In the genomic region with DNA sequence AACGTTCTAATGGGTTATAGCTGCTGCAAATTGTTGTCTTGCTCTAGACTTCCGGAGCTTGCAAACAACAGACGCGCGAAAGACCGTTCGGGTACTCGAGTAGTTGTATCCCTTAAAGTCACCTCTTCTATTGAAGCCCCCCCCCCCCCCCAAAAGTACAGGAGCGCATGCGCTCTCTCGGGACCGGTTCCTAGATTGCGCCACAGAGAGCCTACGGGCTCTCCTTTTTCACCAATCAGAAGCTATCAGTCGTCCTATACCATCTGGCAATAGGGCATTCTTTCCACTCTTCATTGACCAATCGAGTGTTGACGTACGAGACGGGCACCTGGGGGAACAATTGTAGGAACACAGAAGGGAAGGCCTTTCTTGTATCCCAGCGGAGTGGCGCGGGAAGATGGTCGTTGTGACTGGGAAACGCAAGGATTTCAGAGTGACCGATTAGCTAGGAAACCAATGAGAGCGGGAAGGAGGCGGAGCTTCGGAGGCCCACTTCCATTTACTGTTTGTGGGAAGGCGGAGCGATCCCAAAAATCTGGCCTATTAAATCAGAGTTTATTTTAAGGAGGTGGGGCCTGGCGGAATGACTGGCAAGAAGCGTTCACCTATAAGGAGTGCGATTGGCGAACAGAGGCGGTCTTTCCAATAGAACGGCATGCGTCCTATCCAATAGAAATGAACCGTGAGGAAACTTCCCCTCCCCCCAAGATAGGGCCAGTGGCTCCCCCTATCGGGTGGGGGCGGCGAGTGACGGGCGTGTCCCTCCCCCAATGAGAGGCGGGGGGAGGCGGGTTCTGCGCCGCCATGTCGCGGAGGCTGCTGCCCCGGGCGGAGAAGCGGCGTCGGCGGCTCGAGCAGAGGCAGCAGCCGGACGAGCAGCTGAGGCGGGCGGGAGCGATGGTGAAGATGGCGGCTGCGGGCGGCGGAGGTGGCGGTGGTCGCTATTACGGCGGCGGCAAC, we compare ENCODE assay signal across 8 mouse cellular contexts. TPM values are rescaled to one million over a fixed set of nuclear protein-coding genes. Genes with fewer than 3 reads are reported as not detected.
DNase-seq lines count a peak whose midpoint lies in the region; ATAC-seq lines count a peak whose summit lies in the region.

No protein-coding gene starts in this region.

- peak; percentile 98 to 100 for DNase-seq in adrenal gland, adult (ENCODE audit: inconsistent age in 2 of 2, low spot score in 1 of 2)
- DNase-seq in embryo, embryonic 10.5 days (ENCODE audit: low spot score): peak; percentile 100
- DNase-seq in gastrocnemius, postnatal 14 days: peak; percentile 97
- DNase-seq in left cerebral cortex, postnatal 14 days (ENCODE audit: low spot score in 2 of 2): peak; percentile 98 to 100
- DNase-seq in mesoderm, embryonic 11.5 days (ENCODE audit: low read depth, low spot score): peak; percentile 99
- DNase-seq in right cerebral cortex, postnatal 36 days (ENCODE audit: low spot score in 2 of 2): peak; percentile 98 to 99
- peak; percentile 99 for DNase-seq in yolk sac, embryonic 10.5 days (ENCODE audit: low spot score)

- intact Hi-C loops in gastrocnemius, postnatal 14 days (cut with DNase I; ENCODE audit: low total_unique reads): no loop called here
- intact Hi-C loops in left cerebral cortex, postnatal 14 days (cut with DNase I): no loop called here

- ATAC-seq in inflammation-experienced regulatory T-cells, adult 6 months: peak; percentile 78

RNA-seq across cellular contexts. Expression of a gene that starts 2.0 kb away (rescaled TPM):
- total RNA-seq in gastrocnemius, postnatal 14 days (2021): 100 to 1,000 TPM; 158 to 189 TPM
- 100 to 1,000 TPM; 171 to 386 (median 383) TPM for polyA plus RNA-seq in inflammation-experienced regulatory T-cells, adult 6 months (2017; shearing (Covaris generic))
- 100 to 1,000 TPM; 401 to 422 TPM for total RNA-seq in left cerebral cortex, postnatal 14 days (2021)

RNA-seq across cellular contexts. Expression of a gene that starts 14.6 kb away (rescaled TPM):
- 100 to 1,000 TPM; 198 to 334 TPM for total RNA-seq in gastrocnemius, postnatal 14 days (2021)
- 100 to 1,000 TPM; 190 to 267 (median 222) TPM for polyA plus RNA-seq in inflammation-experienced regulatory T-cells, adult 6 months (2017; shearing (Covaris generic))
- 10 to 100 TPM; 43.6 to 44.2 TPM for total RNA-seq in left cerebral cortex, postnatal 14 days (2021)

RNA-seq across cellular contexts. Expression of a gene that starts 21.6 kb away (rescaled TPM):
- total RNA-seq in gastrocnemius, postnatal 14 days (2021): 1 to 10 TPM in 1 of 2 experiments, under 1 TPM in 1; 0.80 to 1.3 TPM
- 100 to 1,000 TPM; 216 to 294 (median 288) TPM for polyA plus RNA-seq in inflammation-experienced regulatory T-cells, adult 6 months (2017; shearing (Covaris generic))
- 1 to 10 TPM; 1.6 to 2.5 TPM for total RNA-seq in left cerebral cortex, postnatal 14 days (2021)

RNA-seq across cellular contexts. Expression of a gene that starts 23.3 kb away (rescaled TPM):
- 1 to 10 TPM; 2.0 to 4.4 TPM for total RNA-seq in gastrocnemius, postnatal 14 days (2021)
- polyA plus RNA-seq in inflammation-experienced regulatory T-cells, adult 6 months (2017; shearing (Covaris generic)): 10 to 100 TPM; 18.1 to 38.8 (median 20.9) TPM
- total RNA-seq in left cerebral cortex, postnatal 14 days (2021): 1 to 10 TPM; 2.6 TPM

RNA-seq across cellular contexts. Expression of a gene that starts 43.1 kb away (rescaled TPM):
- 10 to 100 TPM; 21.2 to 21.3 TPM for total RNA-seq in gastrocnemius, postnatal 14 days (2021)
- polyA plus RNA-seq in inflammation-experienced regulatory T-cells, adult 6 months (2017; shearing (Covaris generic)): 10 to 100 TPM; 46.0 to 72.8 (median 53.3) TPM
- total RNA-seq in left cerebral cortex, postnatal 14 days (2021): 10 to 100 TPM; 39.3 to 39.6 TPM

Comparison
In these comparisons a context has a peak if more than half of its experiments do, and no peak if none do; other contexts are left out.
1. Peak in every context shown above with its lines: DNase-seq and ATAC-seq.
2. RNA of a gene that starts 14.6 kb away (total RNA-seq): 198 to 334 TPM in gastrocnemius, postnatal 14 days; 43.6 to 44.2 TPM in left cerebral cortex, postnatal 14 days; every median in the first group is over 4 times any median in the second.